Mouse (Mus musculus) limb, embryonic 11.5 days (tissue): Measurements from ENCODE around the gene Vmn2r18. TPM values are rescaled to one million over a fixed set of nuclear protein-coding genes. Genes with fewer than 3 reads are reported as not detected.

Experiments used
- ATAC-seq: fragments of 200-750 bp; cut with Nextera tagmentation; 2 replicates; pipeline ENCODE4 v1.8.0; 2017; ENCODE audit warnings: low read depth; ENCODE audit not compliant: insufficient number of reproducible peaks, low FRiP score, low TSS enrichment
- DNase-seq: peaks from one replicate; pipeline ENCODE4 v3.0.0-alpha.2; 2015; ENCODE audit warnings: low spot score
- H3K27ac ChIP-seq: fragments of 300-500 bp; sonication (generic); replicated peaks from 2 replicates; pipeline ENCODE4 v1.5.1; 2014; ENCODE audit warnings: low read depth, mild to moderate bottlenecking, low read length
- H3K27me3 ChIP-seq: fragments of 300-500 bp; sonication (generic); 2 replicates; pipeline ENCODE4 v1.6.1; 2014; ENCODE audit warnings: mild to moderate bottlenecking, low read length, mixed read lengths; ENCODE audit not compliant: control insufficient read depth, insufficient read depth
- H3K36me3 ChIP-seq: fragments of 300-500 bp; sonication (generic); 2 replicates; pipeline ENCODE4 v1.6.1; 2014; ENCODE audit warnings: mild to moderate bottlenecking, low read length, moderate library complexity, mixed read lengths; ENCODE audit not compliant: control insufficient read depth, insufficient read depth
- H3K4me1 ChIP-seq: fragments of 300-500 bp; sonication (generic); 2 replicates; pipeline ENCODE4 v1.6.1; 2014; ENCODE audit warnings: low read length, mixed read lengths; ENCODE audit not compliant: control insufficient read depth, insufficient read depth
- H3K4me2 ChIP-seq: fragments of 300-500 bp; sonication (generic); 2 replicates; pipeline ENCODE4 v1.6.1; 2014; ENCODE audit warnings: low read depth, mild to moderate bottlenecking, moderate library complexity; ENCODE audit not compliant: severe bottlenecking
- H3K4me3 ChIP-seq: fragments of 300-500 bp; sonication (generic); 2 replicates; pipeline ENCODE4 v1.5.1; 2014; ENCODE audit warnings: low read depth, low read length
- H3K9ac ChIP-seq: fragments of 300-500 bp; sonication (generic); 2 replicates; pipeline ENCODE4 v1.6.1; 2014; ENCODE audit warnings: mild to moderate bottlenecking, low read length
- H3K9me3 ChIP-seq: fragments of 300-500 bp; sonication (generic); 2 replicates; pipeline ENCODE4 v1.6.1; 2016; ENCODE audit warnings: low read length; ENCODE audit not compliant: control insufficient read depth
- WGBS: fragments of 180-500 bp; shearing (Covaris S2); extraction: QIAGEN DNeasy Blood & Tissue Kit; methylation state at CpG from one replicate; pipeline ENCODE4 v1.1.7; 2014; 5-methylcytosine and 5-hydroxymethylcytosine counted together
- polyA plus RNA-seq: library from polyadenylated mRNA; unstranded; fragments of >200 nt; fragmentation: Nextera tagmentation; extraction: Ambion mirVana; gene quantifications from 2 replicates; pipeline ENCODE4 v1.2.1, GENCODE M21; 2014

The Vmn2r18 gene
- 0.07 and 0.11 TPM in 2 replicates for polyA plus RNA-seq

DNA sequence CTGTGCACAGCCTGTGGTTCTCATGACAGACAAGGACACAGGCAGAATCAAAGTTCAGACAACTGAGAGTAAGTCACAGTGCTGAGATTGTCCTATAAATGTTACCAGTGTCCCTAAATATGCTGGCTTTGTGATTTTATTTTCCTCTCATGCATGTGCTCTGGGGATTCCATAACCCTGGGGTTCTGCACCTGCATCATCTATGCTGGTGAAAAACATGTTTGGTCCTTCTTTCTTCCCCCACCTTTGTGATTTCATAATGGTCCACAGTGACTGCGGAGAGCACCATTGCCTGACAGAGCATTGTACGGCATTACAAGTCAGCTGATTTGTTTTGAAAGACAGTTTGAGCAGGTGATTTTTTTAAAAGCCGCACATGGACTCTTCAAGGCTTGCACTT lies at the start of gene Vmn2r18:
Gene Vmn2r18 (minus strand): TSS at position 101 of the 400 bp plus-strand sequence.
- ATAC-seq (no peak), DNase-seq (no peak)
- H3K4me2 ChIP-seq, result no peak within 1 kb of the TSS
- no peaks in the 10 kb centered on the region for H3K36me3 ChIP-seq
- no peak within 1 kb of the TSS for H3K9ac ChIP-seq
- 85% methylated on average over 3 of the region's 3 CpGs for WGBS
- no peaks in the 10 kb centered on the region for H3K4me1 ChIP-seq
- no peak within 1 kb of the TSS for H3K4me3 ChIP-seq
- no peaks in the 10 kb centered on the region for H3K9me3 ChIP-seq
- H3K27me3 ChIP-seq, result no peaks in the 10 kb centered on the region
- no peak within 1 kb of the TSS for H3K27ac ChIP-seq

DNA sequence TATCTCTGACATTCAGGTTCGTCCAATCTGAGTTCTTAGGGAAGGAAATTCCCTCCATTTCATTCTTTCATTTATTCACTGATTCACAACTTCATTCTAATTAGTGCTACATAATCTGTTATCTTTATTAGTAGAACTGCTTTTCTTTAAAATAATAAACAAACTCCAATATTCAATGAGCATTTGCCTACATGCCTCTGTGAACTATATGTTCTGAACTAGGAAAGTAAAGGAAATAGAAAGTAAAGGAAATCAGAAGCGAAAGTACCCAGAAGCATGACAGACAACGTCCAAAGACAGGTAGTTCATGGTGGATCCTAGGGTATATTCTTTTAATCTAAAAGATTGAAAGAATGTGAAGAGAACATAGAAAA lies 45.6 kb upstream of the Vmn2r18 start:
- Histone ChIP-seq H3K36me3 (peaks cover 10% of the 10 kb centered on the region), H3K9me3 (no peaks in the 10 kb centered on the region), H3K9ac (no peak overlapping the region), H3K27me3 (no peaks in the 10 kb centered on the region), H3K4me1 (0 out of 2 replicates have a peak, but pooled peaks cover 3% of the 10 kb centered on the region), H3K4me3 (peak overlapping the region; percentile 69; the same call in 1 of the 2 replicates), H3K27ac (no peak overlapping the region), H3K4me2 (no peak overlapping the region)
- ATAC-seq, result no peak
- 68% methylated on average over 3 of the region's 3 CpGs for WGBS
- no peak for DNase-seq

DNA sequence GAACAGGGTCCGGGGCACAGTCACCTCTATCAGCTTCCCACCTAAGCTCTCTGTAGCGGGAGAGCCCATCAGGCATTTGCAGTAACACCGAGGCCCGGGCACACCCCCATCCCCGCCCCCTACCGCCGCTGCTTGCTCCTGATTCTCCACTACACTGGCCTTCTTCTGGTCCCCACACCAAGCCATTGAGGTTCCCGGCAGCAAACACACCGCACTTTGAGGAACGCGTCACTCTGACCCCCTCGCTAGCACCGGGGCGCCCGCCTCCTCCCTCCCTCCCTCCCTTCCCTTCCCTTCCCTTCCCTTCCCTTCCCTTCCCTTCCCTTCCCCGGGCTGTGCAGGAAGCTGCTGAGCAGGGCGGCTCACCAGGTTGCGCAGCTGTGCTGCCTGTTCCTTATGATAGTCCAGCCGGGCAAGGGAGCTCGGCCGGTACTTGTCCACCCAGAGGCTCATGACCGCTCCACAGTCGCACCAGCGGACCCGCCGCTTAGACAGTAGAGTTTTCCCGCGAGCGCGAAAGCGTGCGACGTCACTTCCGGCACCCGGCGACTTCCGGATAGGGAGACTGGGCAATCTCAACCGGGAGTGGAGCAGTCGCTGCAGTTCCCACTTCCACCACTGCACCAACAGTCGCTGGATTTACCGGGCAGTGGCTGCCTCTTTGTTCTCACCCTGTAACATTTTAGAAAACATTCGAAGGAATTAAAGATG lies 45.0 kb upstream of the Vmn2r18 start, which contains the start of gene Rfc3:
Gene Rfc3 (minus strand): TSS at position 543 of the 711 bp plus-strand sequence.
- no peaks in the 10 kb centered on the region for H3K9me3 ChIP-seq
- H3K4me3 ChIP-seq, result peak within 1 kb of the TSS; percentile 69
- no peaks in the 10 kb centered on the region for H3K27me3 ChIP-seq
- peak within 1 kb of the TSS; percentile 76 for H3K9ac ChIP-seq
- H3K36me3 ChIP-seq, result peaks cover 15% of the 10 kb centered on the region
- peak within 1 kb of the TSS; percentile 76 for H3K27ac ChIP-seq
- DNase-seq (peak; percentile 99), ATAC-seq (peak; percentile 97)
- WGBS, result under 1% methylated on average over 42 of the region's 42 CpGs
- H3K4me1 ChIP-seq, result 0 out of 2 replicates have a peak, but pooled peaks cover 3% of the 10 kb centered on the region
- H3K4me2 ChIP-seq, result peak within 1 kb of the TSS; percentile 55

DNA sequence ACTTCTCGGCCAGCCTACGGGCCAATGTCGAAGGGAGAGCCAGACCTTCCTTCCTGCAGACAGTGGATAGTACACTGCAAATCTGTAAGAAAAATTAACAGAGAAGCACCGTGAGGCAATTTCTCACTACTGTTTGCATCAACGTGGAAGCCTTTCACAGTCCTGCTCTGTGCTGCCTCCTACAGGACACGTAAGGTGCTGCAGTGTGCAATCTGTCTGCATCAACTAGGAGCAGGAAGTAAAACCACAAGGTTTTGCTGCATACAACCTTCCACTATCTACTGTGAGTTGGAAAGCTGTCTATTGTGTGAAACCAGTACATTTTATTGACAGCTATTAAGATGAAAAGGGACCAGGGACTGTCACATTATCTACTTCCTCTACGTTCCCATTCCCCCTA lies 39.0 kb upstream of the Vmn2r18 start:
- Histone ChIP-seq H3K4me1 (no peaks in the 10 kb centered on the region), H3K36me3 (peaks cover 46% of the 10 kb centered on the region), H3K27me3 (no peaks in the 10 kb centered on the region), H3K9me3 (peaks cover 3% of the 10 kb centered on the region; the same call in 1 of the 2 replicates), H3K4me3 (no peak overlapping the region), H3K9ac (no peak overlapping the region), H3K4me2 (no peak overlapping the region), H3K27ac (no peak overlapping the region)
- 95% methylated on average over 7 of the region's 7 CpGs for WGBS
- DNase-seq (no peak), ATAC-seq (no peak)

DNA sequence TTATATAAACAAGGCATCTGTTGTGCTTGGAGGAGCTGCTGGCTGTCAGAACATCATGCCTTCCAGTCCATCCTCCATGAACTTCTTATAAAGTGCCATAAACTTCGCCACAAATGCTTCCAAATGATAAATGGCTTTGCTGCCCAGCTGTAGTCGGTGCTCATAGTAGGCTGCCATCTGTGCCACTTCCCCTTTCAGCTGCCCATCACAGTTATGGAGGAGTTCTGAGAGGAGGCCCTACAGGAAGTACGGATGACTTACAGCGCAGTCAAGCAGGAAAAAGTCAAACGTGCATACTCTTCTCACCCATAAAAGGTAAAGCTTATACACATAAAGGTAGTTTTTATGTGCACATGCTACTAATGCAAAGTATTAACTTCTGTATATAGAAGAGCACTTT lies 37.0 kb upstream of the Vmn2r18 start:
- 90% methylated on average over 5 of the region's 5 CpGs for WGBS
- H3K36me3 ChIP-seq, result peaks cover 45% of the 10 kb centered on the region
- H3K27me3 ChIP-seq, result no peaks in the 10 kb centered on the region

DNA sequence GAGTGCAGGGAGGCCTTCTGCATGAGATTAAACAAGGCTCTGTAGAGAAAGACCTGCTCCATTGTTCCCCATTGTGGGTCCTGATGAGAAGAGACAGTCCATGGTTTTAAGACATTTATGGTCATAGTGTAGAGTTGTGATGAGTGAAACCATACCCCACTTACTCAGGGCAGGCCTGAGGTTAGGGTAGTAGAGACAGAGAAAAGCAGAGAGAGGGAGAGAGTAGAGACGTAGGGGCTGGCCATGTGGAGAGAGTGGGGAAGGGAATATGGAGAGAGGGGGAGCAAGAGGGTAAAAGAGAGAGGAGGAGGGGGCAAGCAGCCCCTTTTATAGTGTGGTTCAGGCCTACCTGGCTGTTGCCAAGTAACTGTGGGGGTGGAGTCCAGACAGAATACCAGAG lies 36.3 kb upstream of the Vmn2r18 start:
- Histone ChIP-seq H3K36me3 (peaks cover 41% of the 10 kb centered on the region), H3K27ac (no peak overlapping the region), H3K4me1 (no peaks in the 10 kb centered on the region), H3K9me3 (peaks cover 3% of the 10 kb centered on the region; the same call in 1 of the 2 replicates), H3K27me3 (no peaks in the 10 kb centered on the region), H3K4me3 (no peak overlapping the region), H3K9ac (no peak overlapping the region), H3K4me2 (no peak overlapping the region)
- 87% methylated on average over 1 of the region's 1 CpGs for WGBS
- DNase-seq (no peak), ATAC-seq (0 out of 2 replicates have a peak, but pooled peaks have one; percentile 31)

More for the DNA sequence above, 37.0 kb upstream of the Vmn2r18 start:
- Histone ChIP-seq H3K27ac (no peak overlapping the region), H3K9ac (no peak overlapping the region), H3K4me2 (no peak overlapping the region), H3K4me1 (no peaks in the 10 kb centered on the region), H3K4me3 (no peak overlapping the region), H3K9me3 (peaks cover 3% of the 10 kb centered on the region; the same call in 1 of the 2 replicates)
- no peak for ATAC-seq
- no peak for DNase-seq

DNA sequence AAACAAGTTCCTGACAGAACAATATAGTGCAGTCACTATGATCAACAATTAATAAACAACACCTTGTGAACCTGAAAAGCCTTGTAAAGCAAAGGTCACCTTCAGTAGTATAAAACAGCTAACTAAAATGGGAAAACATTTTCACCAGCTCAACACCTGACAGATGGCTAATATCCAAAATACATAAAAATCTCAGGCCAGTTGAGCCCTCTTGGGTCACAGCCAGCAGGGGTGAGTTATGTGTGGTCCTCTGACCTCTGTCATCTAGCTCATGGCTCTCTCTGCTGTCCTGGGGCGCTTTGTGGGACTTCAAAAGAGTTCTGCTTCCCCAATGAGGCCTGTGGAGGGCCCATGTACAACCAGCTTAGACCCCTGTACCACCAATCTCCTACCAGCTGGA lies 4.1 kb downstream of the Vmn2r18 start:
- no peak for DNase-seq
- Histone ChIP-seq H3K4me3 (no peak overlapping the region), H3K9ac (no peak overlapping the region), H3K27ac (no peak overlapping the region), H3K9me3 (no peaks in the 10 kb centered on the region), H3K4me1 (no peaks in the 10 kb centered on the region), H3K36me3 (no peaks in the 10 kb centered on the region), H3K27me3 (no peaks in the 10 kb centered on the region), H3K4me2 (no peak overlapping the region)
- no peak for ATAC-seq
- WGBS, result 49% methylated on average over 1 of the region's 1 CpGs
